Comparison of ENCODE assay signal across 27 mouse cellular contexts in genomic region chr16:86659154-86659553, GRCm38 (mm10).
"Had no signal": no experiment of that assay in that cellular context is flagged by ENCODE, and none has a peak within 500 bp of the region (broad histone marks: within the 10 kb centered on the region; RNA-seq: fewer than 3 reads in every experiment).

No protein-coding gene starts in this region.

- H3K9me3 ChIP-seq: heart, embryonic 10.5 days; heart, embryonic 12.5 days; hindbrain, embryonic 10.5 days; hindbrain, embryonic 12.5 days; intestine, embryonic 15.5 days; limb, embryonic 13.5 days; liver, embryonic 13.5 days; liver, embryonic 15.5 days had no signal

- ATAC-seq: hindbrain, embryonic 16.5 days; inflammation-experienced regulatory T-cells, adult 6 months; intestine, embryonic 15.5 days; intestine, postnatal 0 days; liver, postnatal 0 days had no signal

- H3K4me2 ChIP-seq: heart, embryonic 12.5 days; hindbrain, embryonic 12.5 days; hindbrain, embryonic 14.5 days; intestine, embryonic 15.5 days; kidney, embryonic 15.5 days; limb, embryonic 13.5 days; liver, embryonic 11.5 days; liver, embryonic 13.5 days; liver, embryonic 15.5 days had no signal

- H3K27ac ChIP-seq: gastrocnemius, adult 2 months; heart, embryonic 10.5 days; hindbrain, embryonic 10.5 days; hindbrain, embryonic 12.5 days; hindbrain, embryonic 14.5 days; intestine, embryonic 15.5 days; kidney, embryonic 15.5 days; layer of hippocampus, adult 2 months; left cerebral cortex, adult 2 months; limb, embryonic 13.5 days; liver, embryonic 13.5 days; liver, embryonic 15.5 days had no signal

- H3K27me3 ChIP-seq: heart, embryonic 12.5 days; hindbrain, embryonic 12.5 days; intestine, embryonic 15.5 days; kidney, embryonic 15.5 days; limb, embryonic 13.5 days; liver, embryonic 13.5 days; liver, embryonic 15.5 days had no signal

- H3K4me3 ChIP-seq: gastrocnemius, adult 2 months; heart, embryonic 10.5 days; heart, embryonic 12.5 days; hindbrain, embryonic 10.5 days; hindbrain, embryonic 12.5 days; intestine, embryonic 15.5 days; kidney, embryonic 15.5 days; layer of hippocampus, adult 2 months; left cerebral cortex, adult 2 months; limb, embryonic 13.5 days; liver, embryonic 13.5 days; liver, embryonic 15.5 days had no signal

- H3K36me3 ChIP-seq: heart, embryonic 10.5 days; heart, embryonic 12.5 days; hindbrain, embryonic 10.5 days; hindbrain, embryonic 12.5 days; intestine, embryonic 15.5 days; kidney, embryonic 15.5 days; limb, embryonic 13.5 days; liver, embryonic 13.5 days; liver, embryonic 15.5 days had no signal

- DNase-seq: gastrocnemius, adult 2 months; gastrocnemius, postnatal 10 days; gastrocnemius, postnatal 25 days; heart, adult 18-20 months; heart, postnatal 10 days; heart, postnatal 4 days; kidney, adult 18-20 months; kidney, adult 8-10 months; kidney, postnatal 25 days; liver; liver, embryonic 13.5 days; liver, postnatal 0 days had no signal

- H3K9ac ChIP-seq: heart, embryonic 12.5 days; hindbrain, embryonic 12.5 days; hindbrain, embryonic 14.5 days; intestine, embryonic 15.5 days; kidney, embryonic 15.5 days; limb, embryonic 13.5 days; liver, embryonic 13.5 days; liver, embryonic 15.5 days; liver, postnatal 0 days had no signal

- H3K4me1 ChIP-seq: heart, embryonic 10.5 days; heart, embryonic 12.5 days; hindbrain, embryonic 10.5 days; hindbrain, embryonic 12.5 days; intestine, embryonic 15.5 days; kidney, embryonic 15.5 days; limb, embryonic 13.5 days; liver, embryonic 13.5 days; liver, embryonic 15.5 days had no signal
